Mouse (Mus musculus): ENCODE measurements at regions not wholly inside any gene's neighbourhood (a gene's known extent, or its start where the extent isn't known, plus 50 kb on each side); places are given as distances from the start of the nearest gene placed in this dataset.

- TF ChIP-seq POLR2A (IDR thresholded peaks at IDR 0.05; ENCODE audit: control insufficient read depth, low read depth, low read length) (no peak), CTCF (IDR thresholded peaks at IDR 0.05; ENCODE audit: control insufficient read depth, insufficient read depth, insufficient replicate concordance, low read depth, low read length) (no peak)
Observed at GRCm38 (mm10) chr4:127736781-127737180, 234.0 kb downstream of the CK137956 start.

Data from testis, adult 2 months (tissue).